Mouse (Mus musculus): ENCODE data around the gene Supt4a.

Gene Supt4a

GRCm38 (mm10) chr11:87772354-87772753, 35.0 kb downstream of the Supt4a start:
- DNase-seq, result no peak

GRCm38 (mm10) chr11:87778100-87778765, 40.9 kb downstream of the Supt4a start:
- peak; percentile 86 to 91 for DNase-seq

GRCm38 (mm10) chr11:87778915-87779314, 41.6 kb downstream of the Supt4a start:
- DNase-seq, result no peak

DNA sequence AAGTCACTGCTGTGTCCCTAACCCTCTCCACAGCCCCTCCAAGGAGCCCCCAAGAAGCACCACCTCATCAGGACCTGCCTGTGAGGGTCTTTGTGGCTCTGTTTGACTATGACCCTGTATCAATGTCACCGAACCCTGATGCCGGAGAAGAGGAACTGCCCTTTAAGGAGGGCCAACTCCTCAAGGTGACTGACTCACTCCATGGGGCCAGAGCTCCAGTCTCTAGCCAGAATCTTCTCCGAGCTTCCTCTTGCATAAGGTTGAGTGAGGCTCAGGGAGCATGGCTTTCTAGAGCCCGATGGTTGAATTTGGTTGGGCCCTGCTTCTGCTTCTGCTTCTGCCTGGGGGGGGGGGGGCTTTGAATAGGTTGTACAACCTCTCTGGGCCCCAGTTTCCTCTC, 42.0 kb downstream of the Supt4a start:
- no peak for DNase-seq

DNA sequence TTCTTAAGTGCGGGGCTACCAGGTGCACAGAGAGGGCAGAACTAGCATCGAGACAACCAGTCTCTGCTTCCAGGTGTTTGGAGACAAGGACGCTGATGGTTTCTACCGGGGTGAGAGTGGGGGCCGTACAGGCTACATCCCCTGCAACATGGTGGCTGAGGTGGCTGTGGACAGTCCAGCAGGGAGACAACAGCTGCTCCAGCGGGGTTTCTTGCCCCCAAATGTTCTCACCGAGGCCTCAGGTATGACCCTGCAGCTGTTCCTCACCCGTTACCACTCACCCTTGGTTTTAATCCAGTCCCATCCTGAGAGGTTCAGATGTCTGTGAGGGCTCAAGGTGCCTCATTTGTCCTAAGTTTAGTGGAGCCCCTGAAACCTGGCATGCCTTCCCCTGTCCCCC, 42.8 kb downstream of the Supt4a start:
- no peak for DNase-seq

DNA sequence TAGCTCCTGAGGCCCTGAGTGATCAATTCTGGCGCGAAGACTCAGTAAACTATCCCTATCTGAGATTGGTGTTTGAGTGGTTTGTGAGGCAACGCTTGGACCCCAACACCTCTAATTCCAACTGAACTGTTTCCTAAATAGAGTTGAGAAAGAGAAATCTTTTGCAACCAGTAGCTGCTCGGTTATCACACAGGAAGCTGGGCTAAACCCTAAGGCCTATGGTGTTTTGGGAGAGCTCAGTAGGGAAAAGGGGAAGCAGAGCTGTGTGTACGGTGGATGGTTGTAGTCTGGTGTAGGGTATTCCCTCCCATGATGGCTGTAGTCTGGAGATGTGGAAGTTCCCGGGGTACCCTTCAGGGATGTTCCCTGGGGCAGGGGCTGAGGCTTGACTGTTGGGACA, 52.7 kb downstream of the Supt4a start:
- no peak for DNase-seq

Measured in kidney, postnatal 36 days (tissue).